Mouse (Mus musculus) macrophage (primary cell): ENCODE data around the gene Map2k5. TPM values are rescaled to one million over a fixed set of nuclear protein-coding genes. Genes with fewer than 3 reads are reported as not detected.

Source experiments
- H3K27ac ChIP-seq: fragments of 350-480 bp; formaldehyde crosslinking; 2 replicates; pipeline ENCODE4 v1.9.0; 2021
- H3K36me3 ChIP-seq: fragments of 350-480 bp; formaldehyde crosslinking; 2 replicates; pipeline ENCODE4 v1.9.0; 2021; ENCODE audit errors: inconsistent target
- H3K4me3 ChIP-seq: fragments of 350-480 bp; formaldehyde crosslinking; 2 replicates; pipeline ENCODE4 v1.9.0; 2021; ENCODE audit errors: inconsistent target
- H3K79me2 ChIP-seq: fragments of 350-480 bp; formaldehyde crosslinking; 2 replicates; pipeline ENCODE4 v1.9.0; 2021; ENCODE audit errors: inconsistent target
- WGBS: methylation state at CpG from one replicate; pipeline ENCODE4 v1.1.7; 2026; ENCODE audit warnings: inconsistent platforms; ENCODE audit not compliant: missing documents; 5-methylcytosine and 5-hydroxymethylcytosine counted together
- polyA plus RNA-seq: library from polyadenylated mRNA; stranded (reverse); fragments of 250-400 nt; gene quantifications from 3 replicates; pipeline ENCODE4 v1.2.4, GENCODE M21; 2018; ENCODE audit warnings: inconsistent platforms

Map2k5 gene
- polyA plus RNA-seq, 1 experiment from 2014 or later, result 30.0 TPM

GRCm38 (mm10) chr9:63136241-63136640, 241.5 kb downstream of the Map2k5 start:
- H3K36me3 ChIP-seq, result no peaks in the 10 kb centered on the region
- WGBS, result 15% methylated on average over 8 of the region's 8 CpGs
- no peak overlapping the region for H3K4me3 ChIP-seq
- no peak overlapping the region for H3K27ac ChIP-seq
- no peaks in the 10 kb centered on the region for H3K79me2 ChIP-seq

GRCm38 (mm10) chr9:63135801-63136200, 241.9 kb downstream of the Map2k5 start:
- Histone ChIP-seq H3K36me3 (no peaks in the 10 kb centered on the region), H3K27ac (no peak overlapping the region), H3K79me2 (no peaks in the 10 kb centered on the region), H3K4me3 (no peak overlapping the region)
- 1% methylated on average over 16 of the region's 16 CpGs for WGBS

GRCm38 (mm10) chr9:63135356-63135755, 242.3 kb downstream of the Map2k5 start:
- H3K4me3 ChIP-seq, result no peak overlapping the region
- no peaks in the 10 kb centered on the region for H3K36me3 ChIP-seq
- 3% methylated on average over 11 of the region's 11 CpGs for WGBS
- H3K27ac ChIP-seq, result no peak overlapping the region
- no peaks in the 10 kb centered on the region for H3K79me2 ChIP-seq

- H3K36me3 ChIP-seq, result no peaks in the 10 kb centered on the region
- H3K27ac ChIP-seq, result no peak overlapping the region
- H3K79me2 ChIP-seq, result no peaks in the 10 kb centered on the region
- WGBS, result 16% methylated on average over 6 of the region's 6 CpGs
- peak overlapping the region; percentile 7; the same call in 1 of the 2 replicates for H3K4me3 ChIP-seq
Observed at GRCm38 (mm10) chr9:63133659-63134058, 244.0 kb downstream of the Map2k5 start.

- WGBS, result under 1% methylated on average over 48 of the region's 48 CpGs
- Histone ChIP-seq H3K27ac (peak overlapping the region; percentile 54), H3K36me3 (no peaks in the 10 kb centered on the region)
Observed at GRCm38 (mm10) chr9:63132673-63133601, 244.8 kb downstream of the Map2k5 start.

GRCm38 (mm10) chr9:63131957-63132602, 245.6 kb downstream of the Map2k5 start:
- WGBS, result 21% methylated on average over 28 of the region's 28 CpGs
- H3K79me2 ChIP-seq, result no peaks in the 10 kb centered on the region
- H3K36me3 ChIP-seq, result no peaks in the 10 kb centered on the region
- peak overlapping the region; percentile 54 for H3K27ac ChIP-seq
- peak overlapping the region; percentile 48 for H3K4me3 ChIP-seq

More at GRCm38 (mm10) chr9:63132673-63133601, 244.8 kb downstream of the Map2k5 start:
- no peaks in the 10 kb centered on the region for H3K79me2 ChIP-seq
- H3K4me3 ChIP-seq, result peak overlapping the region; percentile 48

- Histone ChIP-seq H3K36me3 (no peaks in the 10 kb centered on the region), H3K4me3 (no peak overlapping the region), H3K79me2 (no peaks in the 10 kb centered on the region), H3K27ac (no peak overlapping the region)
- 86% methylated on average over 8 of the region's 8 CpGs for WGBS
Observed at GRCm38 (mm10) chr9:63129641-63130041, 248.1 kb downstream of the Map2k5 start.

GRCm38 (mm10) chr9:63124512-63124911, 253.2 kb downstream of the Map2k5 start:
- Histone ChIP-seq H3K27ac (peak overlapping the region; percentile 48), H3K79me2 (no peaks in the 10 kb centered on the region), H3K4me3 (no peak overlapping the region), H3K36me3 (no peaks in the 10 kb centered on the region)
- 40% methylated on average over 9 of the region's 9 CpGs for WGBS

GRCm38 (mm10) chr9:63123451-63124438, 254.0 kb downstream of the Map2k5 start:
- Histone ChIP-seq H3K4me3 (peak overlapping the region; percentile 33), H3K27ac (peak overlapping the region; percentile 48), H3K79me2 (no peaks in the 10 kb centered on the region), H3K36me3 (no peaks in the 10 kb centered on the region)
- 6% methylated on average over 30 of the region's 30 CpGs for WGBS

GRCm38 (mm10) chr9:63122161-63122833, 255.4 kb downstream of the Map2k5 start:
- WGBS, result 86% methylated on average over 8 of the region's 8 CpGs
- H3K4me3 ChIP-seq, result no peak overlapping the region
- H3K36me3 ChIP-seq, result no peaks in the 10 kb centered on the region
- H3K27ac ChIP-seq, result no peak overlapping the region
- no peaks in the 10 kb centered on the region for H3K79me2 ChIP-seq

- H3K36me3 ChIP-seq, result no peaks in the 10 kb centered on the region
- no peak overlapping the region for H3K4me3 ChIP-seq
- WGBS, result 99% methylated on average over 5 of the region's 5 CpGs
- H3K79me2 ChIP-seq, result no peaks in the 10 kb centered on the region
- H3K27ac ChIP-seq, result no peak overlapping the region
Observed at GRCm38 (mm10) chr9:63118385-63118784, 259.3 kb downstream of the Map2k5 start.
